Mouse (Mus musculus) embryonic facial prominence, embryonic 15.5 days (tissue): ENCODE measurements around the gene Atoh8. TPM values are rescaled to one million over a fixed set of nuclear protein-coding genes. Genes with fewer than 3 reads are reported as not detected.
A peak's percentile ranks its signal among the peaks of the same experiment; 100 is the strongest.

Experiments used
- ATAC-seq: fragments of 200-750 bp; cut with Nextera tagmentation; 2 replicates; pipeline ENCODE4 v1.8.0; 2017; ENCODE audit warnings: low read depth, moderate TSS enrichment; ENCODE audit not compliant: insufficient number of reproducible peaks, low FRiP score, low TSS enrichment
- H3K27ac ChIP-seq: fragments of 300-500 bp; sonication (generic); replicated peaks from 2 replicates; pipeline ENCODE4 v1.5.1; 2015; ENCODE audit warnings: mild to moderate bottlenecking, inconsistent platforms
- H3K27me3 ChIP-seq: fragments of 300-500 bp; sonication (generic); 2 replicates; pipeline ENCODE4 v1.6.1; 2015; ENCODE audit warnings: inconsistent platforms
- H3K36me3 ChIP-seq: fragments of 300-500 bp; sonication (generic); 2 replicates; pipeline ENCODE4 v1.6.1; 2015; ENCODE audit warnings: mild to moderate bottlenecking, inconsistent platforms
- H3K4me1 ChIP-seq: fragments of 300-500 bp; sonication (generic); 2 replicates; pipeline ENCODE4 v1.6.1; 2015; ENCODE audit warnings: inconsistent platforms
- H3K4me2 ChIP-seq: fragments of 300-500 bp; sonication (generic); replicated peaks from 2 replicates; pipeline ENCODE4 v1.6.1; 2015; ENCODE audit warnings: mild to moderate bottlenecking, inconsistent platforms
- H3K4me3 ChIP-seq: fragments of 300-500 bp; sonication (generic); replicated peaks from 2 replicates; pipeline ENCODE4 v1.5.1; 2015; ENCODE audit warnings: mild to moderate bottlenecking, inconsistent platforms
- H3K9ac ChIP-seq: fragments of 300-500 bp; sonication (generic); 2 replicates; pipeline ENCODE4 v1.6.1; 2015; ENCODE audit warnings: inconsistent platforms
- H3K9me3 ChIP-seq: fragments of 300-500 bp; sonication (generic); replicated peaks from 2 replicates; pipeline ENCODE4 v1.6.1; 2016; ENCODE audit warnings: inconsistent platforms
- WGBS: fragments of 180-500 bp; shearing (Covaris S2); methylation state at CpG from one replicate; pipeline ENCODE4 v1.1.7; 2015; 5-methylcytosine and 5-hydroxymethylcytosine counted together
- polyA plus RNA-seq: library from polyadenylated mRNA; unstranded; fragments of >200 nt; fragmentation: Nextera tagmentation; extraction: Ambion mirVana; gene quantifications from 2 replicates; pipeline ENCODE4 v1.2.1, GENCODE M21; 2015

Atoh8 gene
- polyA plus RNA-seq, 1 experiment from 2014 or later = 18.0 TPM

GRCm38 (mm10) chr6:72270952-72271519, 35.7 kb upstream of the Atoh8 start:
- ATAC-seq = no peak
- Histone ChIP-seq H3K27me3 (no peaks in the 10 kb centered on the region), H3K9ac (no peak overlapping the region), H3K9me3 (no peaks in the 10 kb centered on the region), H3K4me3 (no peak overlapping the region), H3K4me1 (no peaks in the 10 kb centered on the region), H3K4me2 (no peak overlapping the region), H3K36me3 (no peaks in the 10 kb centered on the region), H3K27ac (no peak overlapping the region)
- 79% methylated on average over 11 of the region's 11 CpGs for WGBS

- Histone ChIP-seq H3K27ac (no peak overlapping the region), H3K27me3 (no peaks in the 10 kb centered on the region), H3K4me3 (no peak overlapping the region), H3K36me3 (no peaks in the 10 kb centered on the region), H3K9ac (no peak overlapping the region), H3K4me1 (no peaks in the 10 kb centered on the region), H3K9me3 (no peaks in the 10 kb centered on the region), H3K4me2 (no peak overlapping the region)
- WGBS = 79% methylated on average over 5 of the region's 5 CpGs
- ATAC-seq = no peak
Observed at GRCm38 (mm10) chr6:72270258-72270657, 34.9 kb upstream of the Atoh8 start.

DNA sequence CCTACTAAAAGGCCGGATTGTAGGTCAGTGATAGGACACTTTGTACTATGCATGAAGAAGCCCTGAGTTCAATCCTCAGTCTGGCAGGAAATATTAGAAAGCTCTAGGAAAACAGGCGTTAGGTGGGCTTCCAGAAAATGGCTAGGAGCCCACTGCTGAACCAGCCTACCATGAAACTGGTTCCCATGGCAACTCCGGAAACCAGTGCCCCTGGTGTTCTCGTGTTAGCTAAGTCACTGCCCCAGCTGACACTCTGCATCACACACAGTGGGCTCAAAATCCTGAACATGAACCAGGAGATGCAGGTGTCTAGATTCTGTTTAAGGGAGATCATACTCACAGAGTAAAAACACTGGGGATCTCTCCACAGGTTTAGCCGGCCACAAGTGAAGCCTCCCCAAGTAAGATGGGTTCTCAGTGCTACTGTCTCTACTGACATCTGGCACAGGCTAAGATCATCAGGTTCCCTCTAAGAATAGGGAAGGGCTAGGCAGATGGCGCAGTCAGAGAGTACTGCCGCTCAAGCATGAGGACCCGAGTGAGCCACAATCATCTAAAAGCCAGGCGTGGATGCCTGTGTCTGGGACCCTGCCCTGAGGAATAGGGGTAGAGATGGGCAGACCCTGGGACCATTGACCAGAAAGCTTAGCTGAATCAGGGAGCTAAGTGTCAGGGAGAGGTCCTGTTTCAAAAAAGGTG, 32.9 kb upstream of the Atoh8 start:
- Histone ChIP-seq H3K9me3 (no peaks in the 10 kb centered on the region), H3K36me3 (no peaks in the 10 kb centered on the region), H3K4me3 (no peak overlapping the region), H3K27me3 (no peaks in the 10 kb centered on the region), H3K4me1 (no peaks in the 10 kb centered on the region), H3K4me2 (no peak overlapping the region), H3K9ac (no peak overlapping the region), H3K27ac (no peak overlapping the region)
- 68% methylated on average over 9 of the region's 9 CpGs for WGBS
- no peak for ATAC-seq

DNA sequence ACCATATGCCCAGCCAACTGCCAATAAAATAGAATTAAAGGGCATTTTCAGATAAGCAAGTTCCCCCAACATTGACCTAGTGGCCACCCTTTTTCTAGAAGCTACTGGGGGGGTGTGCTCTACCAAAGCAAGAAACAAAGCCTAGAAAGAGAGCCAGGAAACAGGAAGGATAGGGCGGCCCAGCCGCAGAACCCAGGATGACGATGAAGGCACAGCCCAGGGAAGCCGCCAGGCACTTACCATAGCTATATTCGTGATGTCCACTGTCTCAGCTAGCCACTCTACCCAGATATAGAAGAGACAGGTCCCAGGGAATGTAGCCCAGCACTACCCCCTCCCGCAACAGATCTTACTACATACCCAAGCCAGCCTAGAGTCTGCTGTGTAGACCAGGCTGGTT, 30.3 kb upstream of the Atoh8 start:
- ATAC-seq = no peak
- WGBS = 80% methylated on average over 6 of the region's 6 CpGs
- Histone ChIP-seq H3K27ac (no peak overlapping the region), H3K4me3 (no peak overlapping the region), H3K4me1 (0 out of 2 replicates have a peak, but pooled peaks cover 3% of the 10 kb centered on the region), H3K36me3 (no peaks in the 10 kb centered on the region), H3K9me3 (no peaks in the 10 kb centered on the region), H3K9ac (no peak overlapping the region), H3K4me2 (no peak overlapping the region), H3K27me3 (no peaks in the 10 kb centered on the region)

- no peaks in the 10 kb centered on the region for H3K9me3 ChIP-seq
- H3K4me1 ChIP-seq = 0 out of 2 replicates have a peak, but pooled peaks cover 3% of the 10 kb centered on the region
- 0 out of 2 replicates have a peak, but pooled peaks cover 5% of the 10 kb centered on the region for H3K27me3 ChIP-seq
- H3K9ac ChIP-seq = no peak overlapping the region
- no peak overlapping the region for H3K27ac ChIP-seq
- WGBS = 70% methylated on average over 5 of the region's 5 CpGs
- no peaks in the 10 kb centered on the region for H3K36me3 ChIP-seq
- no peak for ATAC-seq
- H3K4me3 ChIP-seq = no peak overlapping the region
- H3K4me2 ChIP-seq = no peak overlapping the region
Observed at GRCm38 (mm10) chr6:72263679-72264265, 28.4 kb upstream of the Atoh8 start.

- Histone ChIP-seq H3K9ac (no peak overlapping the region), H3K9me3 (no peaks in the 10 kb centered on the region), H3K27me3 (0 out of 2 replicates have a peak, but pooled peaks cover 5% of the 10 kb centered on the region), H3K4me3 (no peak overlapping the region), H3K36me3 (no peaks in the 10 kb centered on the region), H3K4me1 (0 out of 2 replicates have a peak, but pooled peaks cover 3% of the 10 kb centered on the region), H3K4me2 (no peak overlapping the region), H3K27ac (no peak overlapping the region)
- ATAC-seq = no peak
- 76% methylated on average over 12 of the region's 12 CpGs for WGBS
Observed at GRCm38 (mm10) chr6:72261683-72262320, 26.4 kb upstream of the Atoh8 start.

GRCm38 (mm10) chr6:72260981-72261682, 25.8 kb upstream of the Atoh8 start:
- 29% methylated on average over 19 of the region's 19 CpGs for WGBS
- Histone ChIP-seq H3K27ac (no peak overlapping the region), H3K4me3 (no peak overlapping the region), H3K9me3 (no peaks in the 10 kb centered on the region), H3K4me1 (0 out of 2 replicates have a peak, but pooled peaks cover 3% of the 10 kb centered on the region), H3K27me3 (0 out of 2 replicates have a peak, but pooled peaks cover 5% of the 10 kb centered on the region), H3K36me3 (no peaks in the 10 kb centered on the region), H3K9ac (no peak overlapping the region), H3K4me2 (0 out of 2 replicates have a peak overlapping the region, but pooled peaks have one; percentile 4)
- ATAC-seq = peak; percentile 80

DNA sequence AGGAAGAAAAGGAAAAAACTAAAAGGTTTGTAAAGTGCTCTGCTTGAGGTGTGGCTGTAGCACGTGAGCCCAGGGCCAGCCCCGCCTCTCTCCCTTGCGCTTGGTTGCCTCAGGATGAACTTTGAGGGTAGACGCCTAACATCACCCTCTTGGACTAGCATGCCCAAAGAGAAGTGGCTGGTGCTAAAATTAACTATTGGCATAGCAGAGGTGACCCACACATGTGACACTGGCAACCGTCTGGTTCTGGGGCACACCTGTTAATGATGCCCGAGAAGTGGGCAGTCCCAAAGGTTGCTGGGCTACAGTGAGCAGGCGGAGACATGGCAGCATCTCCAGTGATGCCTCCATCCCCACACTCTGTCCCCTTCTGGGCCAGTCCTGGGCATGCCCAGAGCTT, 24.1 kb upstream of the Atoh8 start:
- H3K27ac ChIP-seq = no peak overlapping the region
- H3K4me2 ChIP-seq = no peak overlapping the region
- H3K36me3 ChIP-seq = no peaks in the 10 kb centered on the region
- no peak overlapping the region for H3K9ac ChIP-seq
- peaks cover 7% of the 10 kb centered on the region; the same call in 1 of the 2 replicates for H3K4me1 ChIP-seq
- no peak overlapping the region for H3K4me3 ChIP-seq
- H3K27me3 ChIP-seq = 0 out of 2 replicates have a peak, but pooled peaks cover 5% of the 10 kb centered on the region
- whole genome bisulfite sequencing = 71% methylated on average over 7 of the region's 7 CpGs
- no peak for ATAC-seq
- no peaks in the 10 kb centered on the region for H3K9me3 ChIP-seq

- Histone ChIP-seq H3K27me3 (0 out of 2 replicates have a peak, but pooled peaks cover 5% of the 10 kb centered on the region), H3K4me3 (no peak overlapping the region), H3K4me1 (peaks cover 10% of the 10 kb centered on the region; the same call in 1 of the 2 replicates), H3K36me3 (no peaks in the 10 kb centered on the region), H3K9me3 (no peaks in the 10 kb centered on the region), H3K27ac (no peak overlapping the region), H3K4me2 (no peak overlapping the region), H3K9ac (no peak overlapping the region)
- WGBS = 80% methylated on average over 6 of the region's 6 CpGs
- no peak for ATAC-seq
Observed at GRCm38 (mm10) chr6:72255294-72255693, 19.9 kb upstream of the Atoh8 start.

DNA sequence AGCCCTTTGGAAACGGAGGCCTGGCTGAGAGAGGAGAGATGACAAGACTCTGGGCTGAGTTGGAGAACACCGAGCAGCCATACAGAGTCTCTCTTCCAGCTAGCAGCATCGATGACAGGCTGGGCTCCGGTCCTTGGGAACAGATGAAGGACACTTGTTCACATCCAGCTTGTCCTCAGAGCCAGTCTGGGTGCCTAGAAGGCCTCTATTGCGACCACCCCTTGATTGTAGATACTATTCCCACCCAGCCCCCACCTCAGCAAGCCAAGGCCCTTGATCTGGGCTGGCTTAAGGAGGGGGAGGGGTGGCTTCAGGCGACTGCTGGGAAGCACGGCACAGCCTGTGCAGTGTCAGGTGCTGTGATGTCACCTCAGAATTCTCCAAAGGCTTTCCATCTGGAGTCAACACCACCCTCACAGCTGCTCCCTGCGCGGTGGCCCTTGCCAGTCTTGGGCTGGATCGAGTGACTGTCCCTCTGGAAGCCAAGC, 19.3 kb upstream of the Atoh8 start:
- Histone ChIP-seq H3K27ac (no peak overlapping the region), H3K36me3 (no peaks in the 10 kb centered on the region), H3K4me1 (peaks cover 10% of the 10 kb centered on the region; the same call in 1 of the 2 replicates), H3K27me3 (0 out of 2 replicates have a peak, but pooled peaks cover 1% of the 10 kb centered on the region), H3K4me3 (no peak overlapping the region), H3K9ac (no peak overlapping the region), H3K4me2 (no peak overlapping the region), H3K9me3 (no peaks in the 10 kb centered on the region)
- ATAC-seq = peak; percentile 77
- 54% methylated on average over 10 of the region's 10 CpGs for WGBS
